Mouse (Mus musculus): ENCODE results near the gene Fam71f2. TPM values are rescaled to one million over a fixed set of nuclear protein-coding genes. Genes with fewer than 3 reads are reported as not detected.

The Fam71f2 gene
- polyA plus RNA-seq (2017; shearing (Covaris generic)), result under 1 TPM in 1 of 3 experiments, not detected in 2; 0.50 TPM

GRCm38 (mm10) chr6:29279293-29279692 is at the start of gene Fam71f2:
Fam71f2 (plus strand) TSS chr6:29279593.
- ATAC-seq, result no peak

- no peak for ATAC-seq
Measured at GRCm38 (mm10) chr6:29230386-29230785, 49.0 kb upstream of the Fam71f2 start.

- peak; percentile 58 for ATAC-seq
Measured at GRCm38 (mm10) chr6:29231799-29232198, 47.6 kb upstream of the Fam71f2 start.

- ATAC-seq, result peak; percentile 87
Measured at GRCm38 (mm10) chr6:29232321-29232720, 47.1 kb upstream of the Fam71f2 start.

- ATAC-seq, result no peak
Measured at GRCm38 (mm10) chr6:29233710-29234109, 45.7 kb upstream of the Fam71f2 start.

- peak; percentile 53 for ATAC-seq
Measured at GRCm38 (mm10) chr6:29234272-29234671, 45.1 kb upstream of the Fam71f2 start.

- peak; percentile 81 for ATAC-seq
Measured at GRCm38 (mm10) chr6:29240806-29241205, 38.6 kb upstream of the Fam71f2 start.

- ATAC-seq, result peak; percentile 33
Measured at GRCm38 (mm10) chr6:29241697-29242096, 37.7 kb upstream of the Fam71f2 start.

GRCm38 (mm10) chr6:29242265-29242664 is 37.1 kb upstream of the Fam71f2 start:
- no peak for ATAC-seq

GRCm38 (mm10) chr6:29245272-29246120 is 33.9 kb upstream of the Fam71f2 start:
- ATAC-seq, result peak; percentile 39

- no peak for ATAC-seq
Measured at GRCm38 (mm10) chr6:29246183-29246582, 33.2 kb upstream of the Fam71f2 start.

GRCm38 (mm10) chr6:29246585-29246984 is 32.8 kb upstream of the Fam71f2 start:
- ATAC-seq, result no peak

GRCm38 (mm10) chr6:29247072-29247471 is 32.3 kb upstream of the Fam71f2 start:
- no peak for ATAC-seq

GRCm38 (mm10) chr6:29259418-29259817 is 20.0 kb upstream of the Fam71f2 start:
- ATAC-seq, result no peak

GRCm38 (mm10) chr6:29261831-29262230 is 17.6 kb upstream of the Fam71f2 start:
- no peak for ATAC-seq

- ATAC-seq, result no peak
Measured at GRCm38 (mm10) chr6:29263650-29264455, 15.5 kb upstream of the Fam71f2 start.

GRCm38 (mm10) chr6:29264456-29264781 is 15.0 kb upstream of the Fam71f2 start:
- ATAC-seq, result peak; percentile 79

- no peak for ATAC-seq
Measured at GRCm38 (mm10) chr6:29266936-29267335, 12.5 kb upstream of the Fam71f2 start.

GRCm38 (mm10) chr6:29269006-29269668 is 10.3 kb upstream of the Fam71f2 start:
- no peak for ATAC-seq

GRCm38 (mm10) chr6:29270961-29271360 is 8.4 kb upstream of the Fam71f2 start:
- ATAC-seq, result peak; percentile 58

- ATAC-seq, result peak; percentile 91
Measured at GRCm38 (mm10) chr6:29272312-29273072, 6.9 kb upstream of the Fam71f2 start, which contains the start of gene Hilpda. Hilpda (plus strand) TSS chr6:29272488.

GRCm38 (mm10) chr6:29276746-29277145 is 2.6 kb upstream of the Fam71f2 start:
- ATAC-seq, result no peak
